Mouse (Mus musculus): Measurements from ENCODE around the gene Cys1. TPM values are rescaled to one million over a fixed set of nuclear protein-coding genes. Genes with fewer than 3 reads are reported as not detected.

Gene Cys1
- polyA plus RNA-seq, 1 experiment from 2014 or later = 2.1 TPM

DNA sequence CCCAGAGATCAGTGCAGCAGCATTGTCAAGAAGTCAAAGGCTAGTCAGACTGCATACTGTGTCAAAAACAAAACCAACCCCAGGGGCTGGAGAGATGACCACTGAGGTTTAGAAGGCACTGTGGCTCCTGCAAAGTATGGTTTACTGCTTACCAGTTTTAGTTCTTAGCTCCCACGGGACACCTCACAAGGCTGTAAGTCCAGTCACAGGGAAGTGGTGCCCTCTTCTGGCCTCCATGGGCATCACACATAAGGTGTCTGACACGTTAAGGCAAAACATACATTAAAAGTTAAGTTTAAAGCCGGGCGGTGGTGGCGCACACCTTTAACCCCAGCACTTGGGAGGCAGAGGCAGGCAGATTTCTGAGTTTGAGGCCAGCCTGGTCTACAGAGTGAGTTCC is 29.1 kb upstream of the Cys1 start:
- no peak for ATAC-seq
- no peak overlapping the region for H3K27ac ChIP-seq (ENCODE audit: low read length)
- WGBS = 57% methylated on average over 5 of the region's 5 CpGs

DNA sequence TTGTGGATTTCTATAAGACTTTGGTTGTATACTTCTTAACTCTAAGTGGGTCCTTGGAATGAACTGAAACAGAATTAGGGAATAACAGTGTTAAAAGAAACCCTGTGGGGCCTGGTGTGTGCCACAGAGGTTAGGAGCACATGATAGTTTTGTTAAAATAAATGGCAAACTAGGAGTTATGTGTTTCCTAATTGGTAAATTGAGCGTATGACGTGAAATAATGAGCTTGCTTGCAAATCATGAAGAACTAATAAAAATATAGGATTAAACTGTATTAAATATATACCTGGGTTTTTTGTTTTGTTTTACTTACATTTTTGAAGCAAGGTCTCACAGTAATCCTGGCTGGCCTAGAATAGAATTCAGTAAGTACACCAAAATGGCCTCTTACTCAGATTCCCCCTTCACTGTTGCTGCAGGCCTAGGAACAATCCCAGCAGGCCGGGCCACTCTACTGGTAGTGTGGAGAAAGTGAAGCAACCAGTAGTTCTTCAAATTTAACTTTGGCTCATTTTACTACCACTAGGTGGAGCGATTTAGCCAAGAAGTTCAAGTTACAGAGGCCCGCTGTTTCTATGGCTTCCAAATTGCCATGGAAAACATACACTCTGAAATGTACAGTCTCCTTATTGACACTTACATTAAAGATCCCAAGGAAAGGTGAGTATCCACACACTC is 28.4 kb upstream of the Cys1 start:
- Histone ChIP-seq H3K27me3 (replicated peaks; ENCODE audit: control insufficient read depth, insufficient read depth, low read length) (0 out of 2 replicates have a peak, but pooled peaks cover 2% of the 10 kb centered on the region), H3K9ac (replicated peaks; ENCODE audit: low read depth, low read length) (no peak overlapping the region; the same call in 1 of the 2 replicates), H3K36me3 (ENCODE audit: control insufficient read depth, insufficient read depth) (peaks cover 2% of the 10 kb centered on the region; the same call in 1 of the 2 replicates), H3K4me2 (ENCODE audit: low read length) (peak overlapping the region; percentile 84), H3K4me3 (replicated peaks; ENCODE audit: low read length) (peak overlapping the region; percentile 95), H3K9me3 (ENCODE audit: control insufficient read depth, low read length) (no peaks in the 10 kb centered on the region), H3K27ac (ENCODE audit: low read length) (no peak overlapping the region), H3K4me1 (replicated peaks; ENCODE audit: control insufficient read depth, insufficient read depth, low read length) (peaks cover 31% of the 10 kb centered on the region)
- 21% methylated on average over 5 of the region's 5 CpGs for WGBS
- peak; percentile 7; the same call in 1 of the 2 replicates for ATAC-seq

More for the DNA sequence above, 29.1 kb upstream of the Cys1 start:
- no peak overlapping the region for H3K9ac ChIP-seq (replicated peaks; ENCODE audit: low read depth, low read length)
- H3K4me1 ChIP-seq (replicated peaks; ENCODE audit: control insufficient read depth, insufficient read depth, low read length) = peaks cover 31% of the 10 kb centered on the region
- H3K4me3 ChIP-seq (replicated peaks; ENCODE audit: low read length) = no peak overlapping the region
- peak overlapping the region; percentile 14; the same call in 1 of the 2 replicates for H3K4me2 ChIP-seq (ENCODE audit: low read length)
- H3K9me3 ChIP-seq (ENCODE audit: control insufficient read depth, low read length) = no peaks in the 10 kb centered on the region
- peaks cover 2% of the 10 kb centered on the region; the same call in 1 of the 2 replicates for H3K36me3 ChIP-seq (ENCODE audit: control insufficient read depth, insufficient read depth)
- 0 out of 2 replicates have a peak, but pooled peaks cover 2% of the 10 kb centered on the region for H3K27me3 ChIP-seq (replicated peaks; ENCODE audit: control insufficient read depth, insufficient read depth, low read length)

DNA sequence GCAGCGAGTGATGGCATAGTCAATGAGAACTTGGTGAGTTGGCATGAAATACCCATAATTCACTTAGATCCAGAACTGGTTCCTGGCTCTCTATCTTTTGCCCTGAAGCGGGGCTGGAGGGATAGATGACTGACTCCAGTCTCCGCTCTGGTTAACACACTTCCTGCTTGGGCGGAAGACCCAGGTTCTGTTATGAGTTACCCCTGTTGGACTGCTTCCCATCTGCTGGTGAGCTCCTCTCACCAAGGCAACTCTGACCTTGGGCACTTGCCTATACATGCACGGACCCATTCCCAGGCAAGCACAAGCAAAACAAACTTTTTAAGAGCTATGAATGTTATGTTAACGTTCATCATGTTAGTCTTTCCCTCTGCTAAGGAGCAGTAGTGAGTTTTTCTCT is 27.8 kb upstream of the Cys1 start:
- H3K4me3 ChIP-seq (replicated peaks; ENCODE audit: low read length) = peak overlapping the region; percentile 95
- H3K4me1 ChIP-seq (replicated peaks; ENCODE audit: control insufficient read depth, insufficient read depth, low read length) = peaks cover 31% of the 10 kb centered on the region
- no peak for ATAC-seq
- H3K9ac ChIP-seq (replicated peaks; ENCODE audit: low read depth, low read length) = peak overlapping the region; percentile 86
- peaks cover 2% of the 10 kb centered on the region; the same call in 1 of the 2 replicates for H3K36me3 ChIP-seq (ENCODE audit: control insufficient read depth, insufficient read depth)
- H3K9me3 ChIP-seq (ENCODE audit: control insufficient read depth, low read length) = no peaks in the 10 kb centered on the region
- peak overlapping the region; percentile 84 for H3K4me2 ChIP-seq (ENCODE audit: low read length)
- WGBS = 20% methylated on average over 6 of the region's 6 CpGs
- no peak overlapping the region for H3K27ac ChIP-seq (ENCODE audit: low read length)
- H3K27me3 ChIP-seq (replicated peaks; ENCODE audit: control insufficient read depth, insufficient read depth, low read length) = 0 out of 2 replicates have a peak, but pooled peaks cover 2% of the 10 kb centered on the region

DNA sequence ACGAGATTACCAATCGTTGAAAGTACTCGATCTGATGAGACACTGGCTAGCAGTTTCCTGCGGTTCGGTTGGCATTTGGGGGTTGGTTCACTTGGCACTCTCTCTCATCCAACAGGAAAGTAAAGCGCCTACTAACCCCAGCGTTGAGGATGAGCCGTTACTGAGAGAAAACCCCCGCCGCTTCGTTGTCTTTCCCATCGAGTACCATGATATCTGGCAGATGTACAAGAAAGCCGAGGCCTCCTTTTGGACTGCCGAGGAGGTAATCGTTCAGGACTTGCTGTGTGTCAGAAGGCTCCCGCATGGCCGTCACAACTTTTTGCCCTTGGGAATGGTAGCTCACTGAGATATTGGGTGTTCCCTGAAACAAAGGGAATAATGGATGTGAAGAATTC is 27.2 kb upstream of the Cys1 start:
- 0% methylated on average over 17 of the region's 17 CpGs for WGBS
- no peak overlapping the region; the same call in 1 of the 2 replicates for H3K27ac ChIP-seq (ENCODE audit: low read length)

DNA sequence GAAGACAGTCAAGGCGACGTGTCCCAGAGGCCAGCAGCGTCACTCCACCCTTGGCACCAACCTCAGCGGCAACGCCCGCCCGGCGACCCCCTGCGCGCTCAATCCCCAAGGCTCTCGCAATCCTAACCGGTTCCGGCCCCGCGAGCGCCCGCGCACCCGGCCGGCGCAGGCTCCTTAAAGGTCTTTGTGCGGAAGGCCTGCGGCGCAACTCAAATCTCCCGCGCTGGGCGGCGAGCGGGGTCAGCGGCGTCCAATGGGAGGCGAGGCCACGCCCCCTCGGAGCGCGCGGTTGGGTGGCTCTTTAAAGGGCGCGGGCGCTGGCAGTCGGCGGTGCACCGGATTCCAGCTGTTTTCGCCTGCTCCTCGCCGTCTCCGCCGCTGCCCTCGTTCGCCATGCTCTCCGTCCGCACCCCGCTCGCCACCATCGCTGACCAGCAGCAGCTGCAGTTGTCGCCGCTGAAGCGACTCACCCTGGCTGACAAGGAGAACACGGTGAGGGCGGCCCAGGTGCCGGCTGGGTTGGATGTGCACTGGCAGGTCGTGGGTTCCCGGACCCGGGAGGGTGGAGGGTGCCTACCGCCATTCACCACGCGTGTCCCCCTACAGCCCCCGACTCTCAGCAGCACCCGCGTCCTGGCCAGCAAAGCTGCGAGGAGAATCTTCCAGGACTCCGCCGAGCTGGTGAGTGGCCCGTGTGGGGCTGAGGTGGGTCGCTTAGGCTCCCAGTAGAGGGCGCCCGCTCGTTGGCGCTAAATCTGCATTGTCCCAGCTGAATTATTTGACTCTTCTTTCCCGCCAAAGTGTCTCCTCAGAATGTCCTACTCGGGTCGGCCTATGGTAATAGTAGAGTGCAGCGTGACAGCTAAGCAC is 26.6 kb upstream of the Cys1 start, which contains the start of gene Rrm2:
TSS of gene Rrm2 (plus strand) at position 288 of the 870 bp plus-strand sequence.
- 0 out of 2 replicates have a peak, but pooled peaks cover 2% of the 10 kb centered on the region for H3K27me3 ChIP-seq (replicated peaks; ENCODE audit: control insufficient read depth, insufficient read depth, low read length)
- H3K4me2 ChIP-seq (ENCODE audit: low read length) = peak within 1 kb of the TSS; percentile 84
- peaks cover 2% of the 10 kb centered on the region; the same call in 1 of the 2 replicates for H3K36me3 ChIP-seq (ENCODE audit: control insufficient read depth, insufficient read depth)
- H3K9ac ChIP-seq (replicated peaks; ENCODE audit: low read depth, low read length) = peak within 1 kb of the TSS; percentile 86
- peak within 1 kb of the TSS; percentile 95 for H3K4me3 ChIP-seq (replicated peaks; ENCODE audit: low read length)
- H3K27ac ChIP-seq (ENCODE audit: low read length) = peak within 1 kb of the TSS; percentile 71
- peaks cover 31% of the 10 kb centered on the region for H3K4me1 ChIP-seq (replicated peaks; ENCODE audit: control insufficient read depth, insufficient read depth, low read length)
- peak; percentile 93 for ATAC-seq
- H3K9me3 ChIP-seq (ENCODE audit: control insufficient read depth, low read length) = no peaks in the 10 kb centered on the region
- WGBS = under 1% methylated on average over 80 of the region's 83 CpGs

More for the DNA sequence above, 27.2 kb upstream of the Cys1 start:
- Histone ChIP-seq H3K9ac (replicated peaks; ENCODE audit: low read depth, low read length) (peak overlapping the region; percentile 86), H3K36me3 (ENCODE audit: control insufficient read depth, insufficient read depth) (peaks cover 2% of the 10 kb centered on the region; the same call in 1 of the 2 replicates), H3K4me3 (replicated peaks; ENCODE audit: low read length) (peak overlapping the region; percentile 95), H3K4me2 (ENCODE audit: low read length) (peak overlapping the region; percentile 84), H3K27me3 (replicated peaks; ENCODE audit: control insufficient read depth, insufficient read depth, low read length) (0 out of 2 replicates have a peak, but pooled peaks cover 2% of the 10 kb centered on the region), H3K9me3 (ENCODE audit: control insufficient read depth, low read length) (no peaks in the 10 kb centered on the region), H3K4me1 (replicated peaks; ENCODE audit: control insufficient read depth, insufficient read depth, low read length) (peaks cover 31% of the 10 kb centered on the region)
- ATAC-seq = no peak

DNA sequence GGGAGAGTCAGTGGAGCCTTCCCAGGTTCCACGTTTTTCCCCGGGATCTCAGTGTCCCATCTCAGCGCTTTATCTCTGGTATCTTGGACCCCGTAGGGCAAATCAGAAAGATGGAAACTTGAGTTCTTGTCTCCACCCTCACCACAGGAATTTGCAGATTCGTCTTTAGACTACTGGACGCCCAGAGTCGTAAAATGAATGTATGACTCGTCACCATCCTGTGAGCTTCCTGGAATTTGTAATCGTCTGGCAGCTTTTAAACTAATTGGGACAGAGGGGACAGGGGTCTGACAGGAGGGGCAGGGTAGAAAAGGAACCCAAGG is 25.8 kb upstream of the Cys1 start:
- H3K4me2 ChIP-seq (ENCODE audit: low read length) = peak overlapping the region; percentile 84
- peak overlapping the region; percentile 95 for H3K4me3 ChIP-seq (replicated peaks; ENCODE audit: low read length)
- ATAC-seq = no peak
- H3K9ac ChIP-seq (replicated peaks; ENCODE audit: low read depth, low read length) = peak overlapping the region; percentile 45
- H3K27me3 ChIP-seq (replicated peaks; ENCODE audit: control insufficient read depth, insufficient read depth, low read length) = 0 out of 2 replicates have a peak, but pooled peaks cover 2% of the 10 kb centered on the region
- H3K4me1 ChIP-seq (replicated peaks; ENCODE audit: control insufficient read depth, insufficient read depth, low read length) = peaks cover 31% of the 10 kb centered on the region
- H3K36me3 ChIP-seq (ENCODE audit: control insufficient read depth, insufficient read depth) = no peaks in the 10 kb centered on the region
- no peaks in the 10 kb centered on the region for H3K9me3 ChIP-seq (ENCODE audit: control insufficient read depth, low read length)
- 0% methylated on average over 9 of the region's 9 CpGs for WGBS
- H3K27ac ChIP-seq (ENCODE audit: low read length) = no peak overlapping the region

DNA sequence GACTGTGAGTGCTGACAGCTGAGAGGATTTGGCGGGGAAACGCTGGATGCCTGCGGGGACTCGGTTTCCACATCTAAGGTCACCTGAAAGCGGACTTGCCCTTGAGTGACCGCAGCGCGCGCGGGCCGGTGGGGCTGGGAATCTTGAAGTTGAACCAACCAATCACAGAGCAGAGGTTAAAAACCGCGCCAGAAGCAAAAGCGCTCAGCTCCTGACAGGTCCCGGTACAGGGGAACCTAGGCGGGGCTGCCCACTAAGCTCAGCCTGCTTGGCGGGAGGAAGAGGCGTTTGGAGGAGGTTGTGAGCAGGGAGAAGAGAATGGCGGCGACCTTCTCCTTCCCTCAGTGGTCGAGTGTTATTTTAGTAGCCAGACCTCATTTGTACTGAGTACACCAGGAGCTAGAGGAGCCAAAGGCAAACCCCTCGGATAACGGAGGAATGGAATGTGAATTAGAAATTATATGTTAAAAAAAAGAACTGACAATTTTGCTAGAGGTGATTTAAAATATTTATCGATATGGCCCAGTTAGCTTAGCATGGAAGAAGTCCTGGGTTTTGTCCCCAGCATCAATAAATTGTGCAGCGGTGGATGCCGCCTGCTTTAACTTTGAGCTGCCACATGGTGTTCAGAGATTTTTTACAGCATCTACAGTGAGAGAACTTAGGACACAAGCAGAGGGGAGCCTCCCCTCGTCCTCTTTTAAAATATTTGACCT is 25.3 kb upstream of the Cys1 start:
- H3K4me3 ChIP-seq (replicated peaks; ENCODE audit: low read length) = peak overlapping the region; percentile 95
- H3K9ac ChIP-seq (replicated peaks; ENCODE audit: low read depth, low read length) = peak overlapping the region; percentile 45; the same call in 1 of the 2 replicates
- under 1% methylated on average over 27 of the region's 27 CpGs for WGBS
- ATAC-seq = no peak
- 0 out of 2 replicates have a peak, but pooled peaks cover 2% of the 10 kb centered on the region for H3K27me3 ChIP-seq (replicated peaks; ENCODE audit: control insufficient read depth, insufficient read depth, low read length)
- peak overlapping the region; percentile 84 for H3K4me2 ChIP-seq (ENCODE audit: low read length)
- no peaks in the 10 kb centered on the region for H3K36me3 ChIP-seq (ENCODE audit: control insufficient read depth, insufficient read depth)
- peaks cover 31% of the 10 kb centered on the region for H3K4me1 ChIP-seq (replicated peaks; ENCODE audit: control insufficient read depth, insufficient read depth, low read length)
- no peaks in the 10 kb centered on the region for H3K9me3 ChIP-seq (ENCODE audit: control insufficient read depth, low read length)
- H3K27ac ChIP-seq (ENCODE audit: low read length) = no peak overlapping the region

DNA sequence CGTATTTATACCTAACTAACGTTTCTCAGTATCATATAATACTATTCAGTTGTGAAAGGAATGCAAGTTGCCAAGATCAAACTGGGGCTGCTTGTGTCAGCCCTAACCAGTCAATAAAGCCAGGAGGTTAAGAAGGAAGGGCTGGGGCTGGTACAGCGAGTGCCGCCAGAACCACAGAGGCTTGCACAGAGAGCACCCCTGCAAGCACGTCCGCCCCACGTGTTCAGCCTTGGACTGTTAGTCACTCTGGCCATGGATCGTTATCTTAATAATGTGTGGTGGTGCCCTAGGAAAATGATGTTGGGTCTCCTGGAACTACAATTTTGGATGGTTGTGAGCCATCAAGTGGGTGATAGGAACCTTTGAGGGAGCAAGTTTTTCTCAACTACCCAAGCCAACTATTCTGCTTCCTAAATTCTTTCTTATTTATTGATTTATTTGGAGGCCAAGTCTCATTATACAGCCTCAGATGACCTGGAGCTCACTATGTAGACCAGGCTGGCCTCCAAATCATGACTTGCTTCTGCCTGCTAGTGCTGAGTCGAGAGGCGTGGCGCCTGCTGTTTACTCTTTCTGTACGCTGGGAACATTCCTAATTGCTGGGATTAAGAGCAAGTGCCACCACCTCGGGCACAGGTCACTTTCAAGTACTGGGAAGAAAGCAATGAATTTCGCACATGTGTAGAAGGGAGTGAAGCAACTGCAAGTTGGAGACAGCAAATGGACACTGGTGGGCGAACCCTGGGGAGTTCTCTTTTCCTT is 24.1 kb upstream of the Cys1 start:
- no peaks in the 10 kb centered on the region for H3K36me3 ChIP-seq (ENCODE audit: control insufficient read depth, insufficient read depth)
- peaks cover 29% of the 10 kb centered on the region for H3K4me1 ChIP-seq (replicated peaks; ENCODE audit: control insufficient read depth, insufficient read depth, low read length)
- no peak for ATAC-seq
- no peak overlapping the region for H3K27ac ChIP-seq (ENCODE audit: low read length)
- WGBS = 81% methylated on average over 15 of the region's 15 CpGs
- H3K9me3 ChIP-seq (ENCODE audit: control insufficient read depth, low read length) = no peaks in the 10 kb centered on the region
- 0 out of 2 replicates have a peak, but pooled peaks cover 2% of the 10 kb centered on the region for H3K27me3 ChIP-seq (replicated peaks; ENCODE audit: control insufficient read depth, insufficient read depth, low read length)
- no peak overlapping the region for H3K9ac ChIP-seq (replicated peaks; ENCODE audit: low read depth, low read length)
- H3K4me3 ChIP-seq (replicated peaks; ENCODE audit: low read length) = no peak overlapping the region
- no peak overlapping the region for H3K4me2 ChIP-seq (ENCODE audit: low read length)

Data from forebrain, embryonic 16.5 days (tissue).